Mouse (Mus musculus) heart, embryonic 11.5 days (tissue): ENCODE measurements around the gene Emc3. TPM values are rescaled to one million over a fixed set of nuclear protein-coding genes. Genes with fewer than 3 reads are reported as not detected.

Experiments used
- ATAC-seq: fragments of 200-750 bp; cut with Nextera tagmentation; replicated peaks from 2 replicates; pipeline ENCODE4 v1.8.0; 2017; ENCODE audit warnings: moderate library complexity; ENCODE audit not compliant: insufficient number of reproducible peaks, low FRiP score, low TSS enrichment
- H3K27ac ChIP-seq: fragments of 300-500 bp; sonication (generic); 2 replicates; pipeline ENCODE4 v1.5.1; 2014; ENCODE audit warnings: mild to moderate bottlenecking, low read depth, low read length
- H3K27me3 ChIP-seq: fragments of 300-500 bp; sonication (generic); 2 replicates; pipeline ENCODE4 v1.6.1; 2014; ENCODE audit warnings: mild to moderate bottlenecking, low read length, mixed read lengths; ENCODE audit not compliant: control insufficient read depth, insufficient read depth
- H3K36me3 ChIP-seq: fragments of 300-500 bp; sonication (generic); 2 replicates; pipeline ENCODE4 v1.6.1; 2014; ENCODE audit warnings: mild to moderate bottlenecking, low read length, moderate library complexity, mixed read lengths; ENCODE audit not compliant: control insufficient read depth, insufficient read depth
- H3K4me1 ChIP-seq: fragments of 300-500 bp; sonication (generic); 2 replicates; pipeline ENCODE4 v1.6.1; 2014; ENCODE audit warnings: low read length; ENCODE audit not compliant: control insufficient read depth, insufficient read depth
- H3K4me2 ChIP-seq: fragments of 300-500 bp; sonication (generic); 2 replicates; pipeline ENCODE4 v1.6.1; 2014; ENCODE audit warnings: mild to moderate bottlenecking, moderate library complexity
- H3K4me3 ChIP-seq: fragments of 300-500 bp; sonication (generic); 2 replicates; pipeline ENCODE4 v1.5.1; 2014; ENCODE audit warnings: low read depth, low read length
- H3K9ac ChIP-seq: fragments of 300-500 bp; sonication (generic); 2 replicates; pipeline ENCODE4 v1.6.1; 2014; ENCODE audit warnings: mild to moderate bottlenecking, low read depth, low read length, moderate library complexity
- H3K9me3 ChIP-seq: fragments of 300-500 bp; sonication (generic); replicated peaks from 2 replicates; pipeline ENCODE4 v1.6.1; 2016; ENCODE audit warnings: low read length; ENCODE audit not compliant: control insufficient read depth
- WGBS: fragments of 180-500 bp; shearing (Covaris S2); extraction: QIAGEN DNeasy Blood & Tissue Kit; methylation state at CpG from one replicate; pipeline ENCODE4 v1.1.7; 2014; ENCODE audit not compliant: insufficient replicate concordance; 5-methylcytosine and 5-hydroxymethylcytosine counted together
- polyA plus RNA-seq: library from polyadenylated mRNA; unstranded; fragments of >200 nt; fragmentation: Nextera tagmentation; extraction: Ambion mirVana; gene quantifications from 2 replicates; pipeline ENCODE4 v1.2.1, GENCODE M21; 2014

Emc3 gene
- polyA plus RNA-seq, 1 experiment from 2014 or later = 79.5 TPM

DNA sequence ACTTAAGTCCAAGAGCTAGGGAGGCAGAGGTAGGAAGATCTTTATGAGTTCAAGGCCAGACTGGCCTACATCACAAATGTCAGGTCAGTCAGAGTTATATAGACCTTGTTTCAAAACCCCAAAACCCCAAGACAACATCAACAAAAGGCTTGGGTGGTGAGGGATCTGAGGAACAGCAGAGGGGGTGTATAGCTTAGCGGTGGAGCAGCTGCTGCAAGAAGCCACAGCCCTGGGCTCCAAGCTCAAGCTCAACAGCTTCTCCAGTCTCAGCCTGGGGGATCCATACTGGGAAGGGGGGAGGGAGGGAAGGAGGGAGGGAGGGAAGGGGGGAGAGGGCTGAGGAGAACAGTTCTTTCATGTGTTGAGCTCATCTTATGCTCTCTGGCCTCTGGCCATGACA lies 25.8 kb downstream of the Emc3 start:
- Histone ChIP-seq H3K4me1 (peaks cover 6% of the 10 kb centered on the region; the same call in 1 of the 2 replicates), H3K4me2 (no peak overlapping the region), H3K27me3 (peaks cover 20% of the 10 kb centered on the region), H3K27ac (no peak overlapping the region), H3K9ac (no peak overlapping the region), H3K9me3 (peaks cover 2% of the 10 kb centered on the region; the same call in 1 of the 2 replicates), H3K4me3 (no peak overlapping the region), H3K36me3 (no peaks in the 10 kb centered on the region)
- WGBS = 77% methylated on average over 1 of the region's 1 CpGs
- no peak for ATAC-seq

DNA sequence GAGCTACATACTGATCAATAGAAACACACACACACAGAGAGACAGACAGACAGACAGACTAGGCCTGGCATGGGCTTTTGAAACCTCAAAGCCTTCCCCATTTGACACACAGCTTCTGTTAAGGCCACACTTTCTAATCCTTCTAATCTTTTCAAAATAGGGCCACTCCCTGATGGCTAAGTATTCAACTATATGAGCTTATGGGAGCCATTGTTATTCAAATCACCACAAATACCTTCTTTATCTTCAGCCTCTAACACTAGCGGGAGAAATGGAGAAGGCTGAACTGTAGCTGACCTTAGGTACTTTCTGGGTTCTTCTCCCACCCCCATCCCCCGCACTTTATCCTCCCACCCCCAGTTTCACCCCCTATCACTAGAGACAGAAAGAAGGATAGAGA lies 28.7 kb downstream of the Emc3 start:
- no peak for ATAC-seq
- H3K4me2 ChIP-seq = no peak overlapping the region
- H3K27ac ChIP-seq = no peak overlapping the region
- peaks cover 6% of the 10 kb centered on the region; the same call in 1 of the 2 replicates for H3K4me1 ChIP-seq
- H3K4me3 ChIP-seq = no peak overlapping the region
- peaks cover 39% of the 10 kb centered on the region for H3K27me3 ChIP-seq
- H3K36me3 ChIP-seq = no peaks in the 10 kb centered on the region
- H3K9me3 ChIP-seq = peaks cover 2% of the 10 kb centered on the region; the same call in 1 of the 2 replicates
- H3K9ac ChIP-seq = no peak overlapping the region
- 59% methylated on average over 2 of the region's 2 CpGs for WGBS

DNA sequence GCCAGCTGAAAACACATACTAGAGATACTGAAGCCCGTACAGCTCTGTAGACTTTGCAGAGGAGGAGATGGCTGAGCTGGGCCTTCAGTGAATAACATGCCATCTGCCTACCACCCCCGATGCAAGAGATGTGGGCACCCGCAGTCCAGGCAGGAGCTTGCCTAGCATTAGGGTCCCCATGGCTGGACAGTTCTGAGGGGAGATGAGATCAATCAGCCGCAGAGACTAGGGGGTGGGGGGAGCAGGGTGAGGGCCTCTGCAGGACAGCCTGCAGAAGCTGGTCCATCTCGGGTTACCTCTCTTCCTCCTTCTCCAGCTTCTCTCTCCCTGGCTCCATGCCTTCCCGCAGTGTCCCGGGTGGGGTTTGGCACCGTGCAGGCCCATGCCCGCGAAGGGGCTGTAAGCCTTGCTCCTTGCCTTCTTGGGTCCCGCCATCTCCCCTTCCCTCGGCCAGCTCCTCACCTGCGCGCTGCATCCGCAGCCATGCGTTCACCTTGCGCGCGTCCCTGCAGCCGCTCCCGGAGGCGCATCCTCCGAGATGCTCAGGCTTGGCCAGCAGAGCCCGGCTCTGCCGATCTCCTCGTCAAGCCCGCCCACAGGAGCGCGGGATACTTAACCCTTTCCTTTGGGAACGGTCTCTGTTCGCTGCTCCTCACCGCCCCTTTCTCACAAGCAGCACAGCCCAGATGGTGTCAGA lies 29.9 kb downstream of the Emc3 start, which contains the start of gene Prrt3:
Prrt3 (minus strand) TSS at position 544 of the 697 bp plus-strand sequence.
- peaks cover 6% of the 10 kb centered on the region; the same call in 1 of the 2 replicates for H3K4me1 ChIP-seq
- H3K9me3 ChIP-seq = peaks cover 2% of the 10 kb centered on the region; the same call in 1 of the 2 replicates
- peak within 1 kb of the TSS; percentile 34 for H3K4me3 ChIP-seq
- peaks cover 42% of the 10 kb centered on the region for H3K27me3 ChIP-seq
- H3K36me3 ChIP-seq = no peaks in the 10 kb centered on the region
- no peak within 1 kb of the TSS for H3K27ac ChIP-seq
- H3K4me2 ChIP-seq = peak within 1 kb of the TSS; percentile 61
- 3% methylated on average over 32 of the region's 32 CpGs for WGBS
- ATAC-seq = no peak
- peak within 1 kb of the TSS; percentile 56; the same call in 1 of the 2 replicates for H3K9ac ChIP-seq

DNA sequence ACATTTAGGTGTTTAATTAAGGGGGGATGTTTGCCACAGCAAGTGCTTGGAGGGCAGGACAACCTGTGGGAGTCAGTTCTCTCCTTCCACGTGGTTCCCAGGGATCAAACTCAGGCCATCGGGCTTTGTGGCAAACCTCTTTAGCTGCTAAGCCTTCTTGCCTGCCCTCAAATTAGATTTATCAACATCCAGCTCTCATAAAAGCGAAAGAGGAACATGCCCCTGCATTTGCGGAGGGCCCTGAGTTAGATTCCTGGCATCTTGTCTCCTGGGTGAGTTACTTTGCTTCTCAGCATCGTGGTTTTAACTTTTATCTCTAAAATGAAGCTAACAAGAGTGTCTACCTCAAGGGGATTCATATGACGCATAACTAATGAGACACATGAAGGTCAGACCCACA lies 32.1 kb downstream of the Emc3 start:
- Histone ChIP-seq H3K27me3 (peaks cover 61% of the 10 kb centered on the region), H3K27ac (no peak overlapping the region), H3K4me3 (no peak overlapping the region), H3K4me2 (no peak overlapping the region), H3K4me1 (peaks cover 16% of the 10 kb centered on the region), H3K9me3 (peaks cover 2% of the 10 kb centered on the region; the same call in 1 of the 2 replicates), H3K36me3 (no peaks in the 10 kb centered on the region), H3K9ac (no peak overlapping the region)
- 66% methylated on average over 6 of the region's 6 CpGs for WGBS
- ATAC-seq = no peak

DNA sequence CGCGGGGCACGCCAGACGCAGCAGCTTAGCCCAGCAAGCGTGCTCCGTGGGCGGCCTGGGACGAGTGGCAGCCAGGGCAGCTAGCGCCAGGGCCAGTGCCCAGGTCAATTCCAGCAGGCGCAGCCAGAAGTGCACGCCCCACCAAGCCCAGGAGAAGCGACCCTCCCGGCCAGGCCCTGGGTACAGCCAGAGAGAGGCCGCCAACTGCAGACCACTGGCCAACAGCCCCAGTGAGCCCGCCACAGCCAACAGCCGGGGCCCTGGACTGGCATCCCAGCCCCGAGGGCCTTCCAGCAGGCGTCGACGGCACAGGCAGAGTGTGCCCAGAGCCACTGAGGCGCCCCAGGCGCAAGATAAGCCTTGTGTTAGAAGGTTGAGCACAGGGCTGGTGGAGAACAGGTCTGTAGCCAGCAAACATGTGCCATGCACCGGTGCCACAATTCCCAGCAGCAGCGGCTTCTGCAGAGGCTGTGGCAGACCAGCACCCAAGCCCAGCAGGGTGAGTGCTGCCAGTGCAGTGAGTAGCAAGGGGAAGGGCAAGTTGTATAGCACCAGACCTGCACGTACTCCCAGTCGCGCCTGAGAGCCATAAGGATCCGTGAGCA lies 36.3 kb downstream of the Emc3 start:
- Histone ChIP-seq H3K9me3 (no peaks in the 10 kb centered on the region), H3K4me3 (peak overlapping the region; percentile 46), H3K9ac (peak overlapping the region; percentile 67), H3K36me3 (peaks cover 7% of the 10 kb centered on the region; the same call in 1 of the 2 replicates), H3K4me1 (peaks cover 12% of the 10 kb centered on the region), H3K27ac (no peak overlapping the region), H3K27me3 (peaks cover 36% of the 10 kb centered on the region), H3K4me2 (peak overlapping the region; percentile 82)
- no peak for ATAC-seq
- WGBS = 24% methylated on average over 28 of the region's 28 CpGs

DNA sequence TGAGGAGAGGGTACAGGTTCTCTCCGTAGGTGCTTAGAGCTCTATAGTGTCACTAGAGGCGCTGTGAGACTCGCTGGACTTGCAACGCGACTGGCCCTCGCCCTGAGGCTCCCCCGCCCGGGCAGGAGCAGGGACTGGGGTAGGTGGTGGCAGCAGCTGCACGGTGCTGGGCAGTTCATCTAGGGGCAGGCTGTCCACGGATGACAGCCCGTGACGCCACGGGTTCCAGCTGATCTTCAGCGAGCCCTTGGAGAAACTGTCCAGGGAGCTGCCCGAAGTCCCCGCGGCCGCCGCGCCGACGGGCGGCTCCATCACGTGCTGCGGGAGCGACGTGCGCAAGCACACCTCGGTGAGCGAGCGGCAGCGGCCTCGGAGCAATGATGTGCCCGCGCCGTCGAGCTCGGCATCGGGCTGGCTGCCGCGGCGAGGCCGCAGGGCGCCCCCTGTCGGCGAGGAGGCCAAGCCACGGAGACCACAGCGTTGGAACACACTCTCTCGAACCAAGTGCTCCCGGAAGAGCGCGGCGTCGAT lies 37.1 kb downstream of the Emc3 start:
- ATAC-seq = peak; percentile 71
- peak overlapping the region; percentile 82 for H3K4me2 ChIP-seq
- WGBS = 2% methylated on average over 53 of the region's 54 CpGs

DNA sequence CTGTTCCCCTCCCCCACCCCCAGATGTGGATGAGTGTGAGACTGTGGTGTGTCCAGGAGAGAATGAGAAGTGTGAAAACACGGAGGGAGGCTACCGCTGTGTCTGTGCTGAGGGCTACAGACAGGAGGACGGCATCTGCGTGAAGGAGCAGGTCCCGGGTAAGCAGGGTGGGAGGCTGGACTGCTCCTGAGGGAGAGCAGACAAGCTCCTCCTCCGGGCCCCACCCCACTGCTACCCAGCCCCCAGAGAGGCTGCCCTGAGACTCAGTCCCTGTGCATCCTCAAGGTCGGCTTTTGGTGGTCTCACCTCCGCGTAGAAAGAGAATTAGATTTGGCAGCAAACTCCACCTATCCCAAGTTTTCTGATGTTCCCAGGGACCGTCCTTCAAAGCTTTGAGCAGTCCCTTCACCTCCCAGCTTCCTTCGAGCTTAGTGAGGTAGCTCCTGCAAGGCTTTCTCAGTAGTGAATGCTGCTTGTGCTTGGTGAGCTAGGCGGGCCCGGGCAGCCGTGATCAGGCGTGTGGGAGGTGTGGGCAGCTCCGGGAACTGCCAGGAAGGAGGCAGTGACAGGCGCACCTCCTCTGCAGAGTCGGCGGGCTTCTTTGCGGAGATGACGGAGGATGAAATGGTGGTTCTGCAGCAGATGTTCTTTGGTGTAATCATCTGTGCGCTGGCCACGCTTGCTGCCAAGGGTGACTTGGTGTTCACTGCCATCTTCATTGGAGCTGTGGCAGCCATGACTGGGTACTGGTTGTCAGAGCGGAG lies 39.2 kb downstream of the Emc3 start:
- peaks cover 13% of the 10 kb centered on the region; the same call in 1 of the 2 replicates for H3K36me3 ChIP-seq
- WGBS = 67% methylated on average over 24 of the region's 24 CpGs
- peaks cover 12% of the 10 kb centered on the region for H3K4me1 ChIP-seq
- H3K27ac ChIP-seq = no peak overlapping the region
- H3K9ac ChIP-seq = no peak overlapping the region
- no peak for ATAC-seq
- no peak overlapping the region for H3K4me3 ChIP-seq
- no peak overlapping the region for H3K4me2 ChIP-seq
- H3K9me3 ChIP-seq = no peaks in the 10 kb centered on the region
- peaks cover 22% of the 10 kb centered on the region for H3K27me3 ChIP-seq

More for the DNA sequence above, 37.1 kb downstream of the Emc3 start:
- Histone ChIP-seq H3K4me1 (peaks cover 12% of the 10 kb centered on the region), H3K4me3 (peak overlapping the region; percentile 46), H3K27ac (no peak overlapping the region), H3K27me3 (peaks cover 28% of the 10 kb centered on the region), H3K36me3 (peaks cover 10% of the 10 kb centered on the region; the same call in 1 of the 2 replicates), H3K9ac (peak overlapping the region; percentile 73), H3K9me3 (no peaks in the 10 kb centered on the region)

DNA sequence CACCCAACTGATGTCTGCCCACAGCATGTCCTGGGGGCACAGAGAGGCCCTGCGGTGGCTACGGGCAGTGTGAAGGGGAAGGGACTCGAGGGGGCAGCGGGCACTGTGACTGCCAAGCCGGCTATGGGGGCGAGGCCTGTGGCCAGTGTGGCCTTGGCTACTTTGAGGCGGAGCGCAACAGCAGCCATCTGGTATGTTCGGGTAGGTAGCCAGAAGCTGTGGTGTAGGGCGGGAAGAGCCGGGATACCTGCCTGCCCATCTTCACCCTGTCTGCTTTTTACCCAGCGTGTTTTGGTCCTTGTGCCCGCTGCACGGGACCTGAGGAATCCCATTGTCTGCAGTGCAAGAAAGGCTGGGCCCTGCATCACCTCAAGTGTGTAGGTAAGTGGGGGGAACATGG lies 42.0 kb downstream of the Emc3 start:
- whole genome bisulfite sequencing = 91% methylated on average over 14 of the region's 14 CpGs
- Histone ChIP-seq H3K27me3 (no peaks in the 10 kb centered on the region), H3K36me3 (peaks cover 13% of the 10 kb centered on the region; the same call in 1 of the 2 replicates), H3K27ac (no peak overlapping the region), H3K9me3 (no peaks in the 10 kb centered on the region), H3K9ac (no peak overlapping the region), H3K4me2 (no peak overlapping the region), H3K4me1 (peaks cover 4% of the 10 kb centered on the region; the same call in 1 of the 2 replicates), H3K4me3 (no peak overlapping the region)
- no peak for ATAC-seq
